Mouse (Mus musculus) NIH3T3 (cell line): ENCODE measurements around the gene Abca17.

Source experiments
- DNase-seq: peaks from one replicate; pipeline ENCODE4 v3.0.0-alpha.2; 2012; ENCODE audit warnings: low read depth

Abca17 gene

DNA sequence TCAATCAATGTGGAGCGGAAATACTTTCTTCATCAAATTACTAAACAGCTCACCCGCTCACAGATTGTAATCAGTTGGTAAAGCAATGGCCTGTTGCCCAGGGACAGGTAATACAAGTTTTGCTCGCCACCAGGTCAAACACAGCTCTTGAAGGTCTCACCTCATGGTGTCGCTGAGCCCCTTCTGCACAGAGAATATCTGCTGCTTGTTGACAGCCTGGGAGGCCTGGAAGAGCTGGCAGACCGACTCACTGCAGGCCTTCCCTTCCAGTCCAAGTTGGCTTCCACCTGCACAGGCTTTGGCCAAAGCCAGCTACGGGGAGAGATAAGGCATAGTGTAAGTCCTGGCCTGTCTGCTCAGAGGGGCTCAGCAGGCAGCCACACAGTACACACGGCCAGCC is 113.9 kb downstream of the Abca17 start:
- DNase-seq = no peak

DNA sequence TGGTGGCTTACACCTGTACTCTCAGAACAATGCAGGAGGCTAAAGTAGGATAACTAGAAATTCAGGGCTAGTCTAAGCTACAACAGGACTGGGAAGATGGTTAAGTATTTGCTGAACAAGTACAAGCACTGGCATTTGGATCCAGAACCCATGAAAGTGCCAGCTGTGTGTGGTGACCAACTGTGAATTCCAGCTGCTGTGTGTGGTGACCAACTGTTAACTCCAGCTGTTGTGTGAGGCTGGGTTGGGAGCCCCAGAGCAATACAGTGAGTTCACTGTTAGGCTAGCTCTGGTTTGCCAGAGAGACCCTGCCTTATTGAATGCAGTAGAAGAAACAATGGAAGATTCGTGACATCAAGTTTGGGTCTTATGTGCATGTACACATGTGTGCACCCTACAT is 114.4 kb downstream of the Abca17 start:
- no peak for DNase-seq

DNA sequence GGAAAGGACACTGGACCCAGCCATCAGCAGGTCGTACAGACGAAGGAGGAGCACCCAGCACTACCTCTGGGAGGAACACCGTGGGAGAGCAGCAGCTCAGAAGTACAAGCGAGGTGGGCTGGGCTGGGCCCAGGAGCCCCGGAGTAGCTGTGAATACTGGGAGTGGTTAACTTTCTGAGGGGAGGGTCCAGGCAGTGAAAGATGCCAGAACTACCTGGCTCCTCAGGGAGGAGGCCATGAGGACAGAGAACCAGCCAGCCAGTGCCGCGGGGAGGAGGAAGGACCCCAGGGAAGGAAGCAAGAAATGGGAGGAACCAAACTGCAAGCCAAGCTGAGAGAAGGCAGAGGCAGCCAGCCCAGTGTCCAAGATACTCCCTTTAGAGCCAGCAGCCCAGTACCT is 122.9 kb downstream of the Abca17 start:
- DNase-seq = no peak

DNA sequence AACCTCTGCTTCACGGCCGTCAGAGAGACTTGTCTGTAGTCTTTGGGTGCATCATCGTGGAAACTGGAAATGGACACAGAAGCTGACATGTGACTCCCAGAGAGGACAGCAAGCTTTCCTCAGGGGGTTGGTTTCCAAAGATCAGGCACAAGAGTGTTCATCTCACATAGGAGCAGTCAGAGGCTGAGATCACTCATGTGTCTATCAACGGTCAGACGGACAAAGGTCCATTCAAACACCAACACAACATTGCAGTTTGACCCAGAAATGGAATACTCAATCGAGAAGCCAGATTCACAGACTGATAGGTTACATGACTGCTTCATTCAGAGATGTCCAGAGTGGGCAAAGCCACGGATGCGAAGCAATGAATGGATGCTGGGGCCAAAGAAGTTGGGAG is 124.1 kb downstream of the Abca17 start:
- DNase-seq = no peak

DNA sequence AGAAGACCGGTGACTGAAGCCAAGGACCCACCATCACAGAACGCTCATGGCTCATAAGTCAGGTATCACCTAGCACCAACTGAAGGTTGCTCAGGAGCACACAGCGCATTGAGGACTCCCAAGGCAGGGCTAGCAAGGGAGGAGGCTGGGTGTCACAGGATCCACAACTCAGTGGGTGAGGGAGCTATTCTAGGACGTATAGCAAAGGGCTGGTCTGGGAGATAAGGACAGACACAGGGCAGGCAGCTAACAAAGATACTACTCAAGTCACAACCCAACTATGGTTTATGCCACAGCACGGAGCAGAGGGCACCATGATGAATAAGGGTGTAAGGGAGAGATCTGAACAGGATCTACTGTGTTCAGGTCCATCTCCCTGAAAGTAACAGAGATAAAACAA is 125.0 kb downstream of the Abca17 start:
- no peak for DNase-seq

DNA sequence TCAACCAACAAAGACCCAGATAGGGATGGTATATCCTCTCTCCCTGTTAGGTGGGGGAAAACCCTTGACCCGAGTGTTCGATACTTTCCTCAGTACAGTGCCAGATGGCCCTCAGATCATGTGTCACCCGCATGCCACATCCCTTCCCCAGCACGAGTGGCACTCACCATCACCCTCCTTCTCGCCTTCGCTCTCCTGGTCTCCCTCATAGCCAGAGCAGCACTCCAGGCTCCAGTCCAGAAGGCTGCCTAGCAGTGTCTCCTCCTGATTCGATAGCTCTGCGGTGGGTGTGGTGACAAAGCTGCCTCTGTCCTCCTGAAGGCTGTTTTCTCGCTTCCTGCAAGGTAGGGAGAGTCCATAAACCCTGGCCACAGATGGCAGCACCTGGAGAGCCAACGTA is 126.1 kb downstream of the Abca17 start:
- DNase-seq = no peak

DNA sequence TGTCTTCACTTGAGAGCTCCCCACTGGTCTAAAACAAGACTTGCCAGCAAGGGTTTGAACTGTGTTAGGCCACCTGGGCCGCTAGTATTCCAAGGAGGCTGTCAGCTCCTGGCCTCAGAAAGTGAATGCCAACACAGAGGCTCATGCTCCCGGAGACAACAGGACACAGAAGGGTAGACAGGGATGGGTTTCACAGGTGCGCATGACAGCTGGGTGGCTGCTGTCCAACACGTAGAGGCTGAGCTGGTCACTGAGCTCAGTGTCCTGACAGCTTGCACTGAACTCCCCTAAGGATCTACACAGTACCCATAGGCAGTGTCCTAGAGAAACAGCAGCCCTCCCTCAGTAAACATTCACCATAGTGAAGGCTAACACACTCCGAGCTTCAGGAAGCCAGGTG is 127.4 kb downstream of the Abca17 start:
- no peak for DNase-seq

DNA sequence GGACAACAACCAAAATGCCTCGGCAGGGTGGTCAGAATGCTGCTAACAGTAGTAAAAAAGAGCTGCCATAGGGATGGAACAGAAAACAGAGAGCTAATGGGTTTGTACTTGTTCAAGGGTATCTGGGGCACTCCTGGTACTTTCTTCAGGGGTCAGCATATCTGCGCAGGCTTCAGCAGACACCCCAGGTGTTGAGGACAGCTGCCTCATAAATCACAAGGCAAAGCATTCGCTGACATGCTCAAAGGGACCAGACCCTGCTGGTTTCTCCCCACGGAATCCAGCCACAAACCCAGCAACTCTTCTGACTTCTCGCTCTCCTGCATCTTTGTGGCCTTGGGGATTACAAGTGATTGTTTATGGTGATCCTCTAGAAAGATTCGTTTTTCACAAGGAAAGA is 128.2 kb downstream of the Abca17 start:
- no peak for DNase-seq

DNA sequence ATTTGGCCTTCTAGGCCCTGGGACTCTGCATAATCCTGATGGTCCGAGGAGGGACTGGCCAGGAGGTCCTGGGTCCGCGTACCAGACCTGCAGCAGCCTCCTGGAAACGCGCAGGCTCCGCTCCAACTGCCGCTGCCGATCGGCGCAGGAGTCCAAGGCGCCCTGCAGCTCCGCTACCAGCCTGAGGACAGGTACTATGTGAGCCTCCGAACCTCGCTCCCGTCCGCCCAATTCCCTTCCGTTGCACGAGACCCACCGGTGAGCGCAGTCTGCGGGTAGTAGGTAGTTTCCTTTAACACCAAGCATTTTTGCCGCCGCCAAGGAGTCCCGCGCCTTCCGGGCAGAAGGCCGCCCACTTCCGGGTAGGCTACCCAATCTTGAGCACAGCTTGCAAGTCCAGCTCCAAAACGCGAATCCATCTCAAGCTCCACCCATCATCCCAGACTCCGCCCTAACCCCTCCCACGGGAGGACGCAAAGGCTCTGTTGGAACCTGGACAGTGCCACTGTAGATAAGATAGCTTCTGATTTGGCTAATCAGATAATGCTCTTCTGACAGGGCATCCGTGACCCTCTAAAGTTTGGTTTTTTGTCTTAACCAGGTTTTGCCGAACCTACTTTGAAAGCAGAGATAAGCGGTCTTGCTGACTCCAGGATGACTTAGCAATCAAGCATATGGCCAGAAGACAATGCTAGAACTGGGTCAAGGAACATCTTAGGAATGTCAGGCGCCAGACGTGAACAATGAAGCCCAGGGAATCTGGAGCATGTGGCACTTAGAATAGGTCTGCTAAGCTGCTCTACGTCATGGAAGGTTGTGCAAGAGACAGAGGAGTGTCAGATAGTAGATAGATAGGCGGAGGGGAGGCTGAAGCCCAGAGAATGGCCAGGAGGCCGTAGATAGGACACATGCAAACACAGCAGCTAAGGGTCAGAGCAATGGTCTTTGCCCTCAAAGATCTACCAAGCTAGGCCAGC is 130.1 kb downstream of the Abca17 start, which contains the start of gene Tedc2:
Tedc2 (minus strand) TSS at position 417 of the 977 bp plus-strand sequence.
- peak; percentile 95 for DNase-seq

DNA sequence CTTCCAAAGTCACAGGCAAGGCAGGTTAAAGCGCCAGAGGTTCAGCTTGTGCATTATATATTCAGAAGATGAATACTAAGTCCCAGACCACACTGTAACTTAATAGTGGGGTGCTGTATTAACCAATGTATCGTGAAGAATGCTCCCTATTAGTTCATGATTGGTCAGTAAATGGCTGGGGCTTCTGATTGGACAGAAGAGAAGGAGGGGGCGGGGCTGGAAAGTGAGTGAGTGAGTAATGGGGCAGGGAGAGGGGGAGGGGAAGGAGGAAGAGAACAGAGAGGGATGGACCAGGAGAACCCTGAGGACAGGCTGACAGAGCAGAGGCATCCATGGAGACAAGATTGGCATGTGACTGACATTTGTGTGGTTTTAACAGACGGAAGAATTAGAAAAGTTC is 134.0 kb downstream of the Abca17 start:
- no peak for DNase-seq
